Mouse (Mus musculus) hindbrain, embryonic 11.5 days (tissue): Measurements from ENCODE around the gene Calcoco1. TPM values are rescaled to one million over a fixed set of nuclear protein-coding genes. Genes with fewer than 3 reads are reported as not detected.

Source experiments
- microRNA counts: library from miRNA; unstranded; fragments of <30 nt; microRNA quantifications from one replicate; lab custom pipeline; 2015
- polyA plus RNA-seq: library from polyadenylated mRNA; unstranded; fragments of >200 nt; fragmentation: Nextera tagmentation; extraction: Ambion mirVana; gene quantifications from 2 replicates; pipeline ENCODE4 v1.2.1, GENCODE M21; 2014

Gene Calcoco1
- polyA plus RNA-seq, 1 experiment from 2014 or later, result 26.2 TPM

MicroRNAs encoded within 50 kb of the gene (microRNA counts, 519-probe panel; counts per million panel counts)
- microRNA mmu-miR-688 (lab: Ali Mortazavi, UCI), result not detected

Other genes starting within 250 kb of the Calcoco1 start
- gene Gm10337, start 218.5 kb downstream of the Calcoco1 start, polyA plus RNA-seq, result 5.1 and 8.8 TPM in 2 replicates
- gene Map3k12, start 205.1 kb downstream of the Calcoco1 start, polyA plus RNA-seq, result 21.2 and 23.8 TPM in 2 replicates
- gene Tarbp2, start 204.0 kb downstream of the Calcoco1 start, polyA plus RNA-seq, result 85.2 and 86.3 TPM in 2 replicates
- gene Npff, start 197.2 kb downstream of the Calcoco1 start, polyA plus RNA-seq, result 2.6 and 2.7 TPM in 2 replicates
- gene Gm28047, start 97.1 kb downstream of the Calcoco1 start, polyA plus RNA-seq, result 0.93 TPM in 1 of 2 replicates, not detected in the other
- gene Atf7, start 96.7 kb downstream of the Calcoco1 start, polyA plus RNA-seq, result 14.7 and 15.5 TPM in 2 replicates
- 57.6 and 66.0 TPM in 2 replicates for gene Atp5g2, start 49.8 kb downstream of the Calcoco1 start, polyA plus RNA-seq
- gene Hoxc13, start 198.9 kb upstream of the Calcoco1 start, polyA plus RNA-seq, result 0.11 and 0.48 TPM in 2 replicates
- gene Hoxc12, start 214.6 kb upstream of the Calcoco1 start, polyA plus RNA-seq, result not detected in 2 replicates
- not detected in 2 replicates for gene Hoxc11, start 232.2 kb upstream of the Calcoco1 start, polyA plus RNA-seq
- not detected in 2 replicates for gene Hoxc10, start 244.6 kb upstream of the Calcoco1 start, polyA plus RNA-seq
- gene Hoxc5, start 245.3 kb upstream of the Calcoco1 start, polyA plus RNA-seq, result 21.0 and 21.6 TPM in 2 replicates